Mouse (Mus musculus) myocyte (in vitro differentiated cells): ENCODE results near the gene Cyp4v3.

Experiments used
- CEBPB ChIP-seq: IDR thresholded peaks from 2 replicates; pipeline ENCODE4 v1.6.1; 2011; ENCODE audit warnings: mild to moderate bottlenecking, moderate library complexity; ENCODE audit not compliant: poor library complexity, insufficient read depth, severe bottlenecking
- MAX ChIP-seq: IDR thresholded peaks from one replicate; pipeline ENCODE4 v1.6.1; 2011; ENCODE audit warnings: low read depth, mild to moderate bottlenecking, control low read depth
- MYOG ChIP-seq, 3 experiments: IDR thresholded peaks; one replicate each; pipeline ENCODE4 v1.6.1; 2011; ENCODE audit warnings: control low read depth in 2 of 3, low read depth in 2 of 3, mild to moderate bottlenecking in 2 of 3; ENCODE audit not compliant: insufficient read length in 2 of 3, control insufficient read depth in 1 of 3, insufficient read depth in 1 of 3
- POLR2A ChIP-seq: IDR thresholded peaks from one replicate; pipeline ENCODE4 v1.6.1; 2011; ENCODE audit warnings: low read depth, mild to moderate bottlenecking, control low read depth, moderate library complexity; ENCODE audit not compliant: insufficient read length
- POLR2AphosphoS2 ChIP-seq: IDR thresholded peaks from one replicate; pipeline ENCODE4 v1.6.1; 2011; ENCODE audit warnings: low read depth, control low read depth; ENCODE audit not compliant: insufficient read length
- REST ChIP-seq: IDR thresholded peaks from one replicate; pipeline ENCODE4 v1.6.1; 2011; ENCODE audit warnings: mild to moderate bottlenecking, control low read depth, moderate library complexity; ENCODE audit not compliant: insufficient read depth, insufficient read length
- TCF3 ChIP-seq: IDR thresholded peaks from one replicate; pipeline ENCODE4 v1.6.1; 2011; ENCODE audit warnings: low read depth, control low read depth; ENCODE audit not compliant: insufficient read length
- USF1 ChIP-seq: IDR thresholded peaks from one replicate; pipeline ENCODE4 v1.6.1; 2011; ENCODE audit warnings: low read depth, mild to moderate bottlenecking, control low read depth, moderate library complexity

- TF ChIP-seq POLR2A (no peak), CEBPB (no peak), MYOG (IDR thresholded peaks at IDR 0.05; ENCODE audit: control insufficient read depth in 1 of 3, insufficient read depth in 1 of 3, insufficient read length in 2 of 3, low read depth in 2 of 3) (no peak), TCF3 (no peak), POLR2AphosphoS2 (no peak), USF1 (no peak), MAX (no peak), REST (no peak)
Measured at GRCm38 (mm10) chr8:45264918-45265317, 68.1 kb downstream of the Cyp4v3 start.
